Mouse (Mus musculus): Measurements from ENCODE around the gene Ret.

Ret gene

DNA sequence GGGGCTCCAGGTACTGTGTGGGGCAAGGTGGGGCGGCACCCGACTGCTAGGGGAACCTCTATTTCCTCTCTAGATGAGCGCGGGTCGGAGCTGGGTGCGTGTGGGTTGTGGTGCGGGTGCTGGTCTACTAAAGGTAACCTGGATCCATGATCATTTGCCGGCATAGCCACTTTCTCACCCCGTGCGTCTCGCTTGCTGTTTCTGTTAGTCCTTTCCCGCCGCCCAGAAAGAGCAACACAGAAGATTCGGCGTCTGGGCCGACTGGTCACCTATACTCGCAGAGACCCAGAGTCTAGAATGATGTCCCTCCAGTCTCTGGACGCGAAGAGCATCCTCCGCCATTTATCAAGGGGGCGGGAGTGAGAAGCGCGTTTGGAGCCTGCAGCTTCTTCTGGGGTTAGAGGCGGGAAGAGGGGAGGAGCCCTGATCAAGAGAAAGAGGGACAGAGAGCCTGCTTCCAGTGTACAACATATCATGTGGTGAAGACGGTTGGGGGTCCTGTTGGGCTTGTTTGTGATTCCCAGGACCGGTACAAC lies at the start of gene Ret:
Gene Ret, minus strand, starts transcription at position 279 of the 536 bp plus-strand sequence.
- no peak for DNase-seq (ENCODE audit: low read depth, low spot score)

DNA sequence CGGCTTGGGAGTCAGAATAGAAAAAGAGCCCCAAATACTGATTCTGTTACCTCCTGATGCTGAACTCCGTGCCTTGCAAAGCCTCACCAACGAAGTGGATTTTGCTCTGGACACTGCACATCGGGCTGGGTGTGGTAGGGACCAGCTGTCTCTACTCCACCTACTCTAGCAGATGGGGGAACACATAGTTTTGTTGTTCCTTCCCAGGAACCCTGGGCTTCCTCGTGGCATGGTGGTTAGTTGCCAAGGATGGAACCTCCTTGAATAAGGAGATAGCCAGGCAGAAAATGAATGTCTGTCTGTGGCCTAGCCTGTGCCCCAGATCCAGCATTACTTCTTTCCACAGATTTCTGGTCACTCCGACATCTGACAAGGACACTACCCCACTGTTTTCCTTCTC lies 49.6 kb upstream of the Ret start:
- DNase-seq (ENCODE audit: low read depth, low spot score), result no peak

DNA sequence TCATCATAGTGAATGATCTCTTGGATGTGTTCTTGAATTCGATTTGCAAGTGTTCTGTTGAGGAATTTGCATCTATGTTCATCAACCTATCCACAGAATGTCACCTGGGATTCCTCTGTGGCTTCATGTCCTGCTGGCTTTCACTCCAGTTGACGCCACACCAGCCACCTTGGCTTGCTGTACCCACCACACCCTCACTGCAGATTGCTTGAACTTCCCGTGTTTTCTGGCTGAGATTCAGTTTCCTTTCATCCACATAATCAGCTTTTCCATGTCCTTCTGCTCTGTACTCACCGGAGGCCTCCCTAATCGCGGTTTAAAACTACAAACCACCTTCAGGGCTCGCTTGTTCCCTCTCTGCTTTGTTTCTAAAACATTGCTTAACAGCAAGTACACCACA lies 46.6 kb upstream of the Ret start:
- DNase-seq (ENCODE audit: low read depth, low spot score), result no peak

DNA sequence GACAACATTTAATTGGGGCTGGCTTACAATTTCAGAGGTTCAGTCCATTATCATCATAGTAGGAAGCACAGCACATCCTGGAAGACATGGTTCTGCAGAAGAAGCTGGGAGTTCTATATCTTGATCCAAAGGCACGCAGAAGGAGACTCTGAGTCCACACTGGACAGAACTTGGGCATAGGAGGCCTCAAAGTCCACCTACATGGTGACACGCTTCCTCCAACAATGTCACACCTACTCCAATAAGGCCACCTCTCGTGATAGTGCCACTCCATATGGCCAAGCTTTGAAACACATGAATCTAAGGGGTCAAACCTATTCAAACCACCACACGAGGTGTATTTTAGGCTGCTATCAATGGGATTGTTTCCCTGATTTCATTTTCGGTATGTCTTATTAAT lies 45.4 kb upstream of the Ret start:
- no peak for DNase-seq (ENCODE audit: low read depth, low spot score)

DNA sequence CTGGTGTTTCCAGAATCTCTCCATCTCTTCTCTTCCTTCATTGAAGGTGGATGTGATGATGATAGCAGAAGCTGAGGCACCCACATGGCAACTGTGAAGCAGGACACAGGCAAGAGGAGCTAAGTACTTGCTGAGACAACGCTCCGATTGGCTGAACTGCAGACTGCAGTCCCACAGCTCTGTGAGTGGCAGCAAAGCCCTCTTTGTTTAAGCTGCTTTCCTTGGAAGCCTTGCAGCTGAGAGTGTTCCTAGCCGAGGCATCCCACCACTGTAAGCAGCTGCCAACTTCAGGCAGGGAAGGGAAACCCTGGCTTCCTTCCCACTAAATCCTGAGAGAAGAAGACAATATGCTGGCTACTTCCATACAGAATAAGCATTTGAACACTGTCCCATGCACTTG lies 28.6 kb upstream of the Ret start:
- no peak for DNase-seq (ENCODE audit: low read depth, low spot score)

DNA sequence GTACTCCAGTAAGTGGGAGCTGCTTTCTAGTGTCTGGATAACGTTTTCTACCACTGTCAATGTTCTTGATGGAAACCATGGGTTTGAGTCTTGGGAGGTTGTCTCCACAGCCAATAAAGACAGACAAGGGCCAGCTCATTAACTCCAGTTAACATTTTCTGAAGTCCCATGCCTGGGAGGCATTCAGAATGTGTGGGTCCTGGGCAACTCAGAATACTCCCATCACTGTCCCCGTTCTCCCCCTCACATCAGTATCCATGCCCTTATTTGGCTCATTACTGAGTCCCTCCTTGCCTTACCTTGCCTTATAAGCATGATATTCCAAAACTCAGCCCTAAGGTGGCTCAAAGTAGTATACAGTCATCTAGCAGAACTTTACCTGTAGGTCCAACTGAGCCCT lies 25.0 kb upstream of the Ret start:
- no peak for DNase-seq (ENCODE audit: low read depth, low spot score)

DNA sequence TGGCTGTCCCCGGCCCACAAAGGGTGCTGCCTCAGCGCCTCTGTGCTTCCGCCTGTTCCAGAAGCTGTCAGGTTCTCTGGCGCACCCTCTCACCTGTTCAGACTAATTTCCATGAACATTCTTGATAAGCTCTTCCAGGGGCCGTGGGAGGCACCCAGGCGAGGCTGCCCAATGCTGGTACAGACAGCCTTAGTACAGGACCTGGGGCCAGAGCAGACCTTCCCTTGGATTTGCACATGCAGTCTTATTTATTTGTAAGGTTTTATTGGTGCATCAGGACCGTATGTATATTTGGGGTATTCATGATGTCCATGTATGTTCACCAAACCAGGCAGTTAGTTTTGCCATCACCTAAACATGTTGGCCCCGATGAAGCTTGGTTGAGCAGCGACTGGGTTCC lies 18.2 kb upstream of the Ret start:
- no peak for DNase-seq (ENCODE audit: low read depth, low spot score)

DNA sequence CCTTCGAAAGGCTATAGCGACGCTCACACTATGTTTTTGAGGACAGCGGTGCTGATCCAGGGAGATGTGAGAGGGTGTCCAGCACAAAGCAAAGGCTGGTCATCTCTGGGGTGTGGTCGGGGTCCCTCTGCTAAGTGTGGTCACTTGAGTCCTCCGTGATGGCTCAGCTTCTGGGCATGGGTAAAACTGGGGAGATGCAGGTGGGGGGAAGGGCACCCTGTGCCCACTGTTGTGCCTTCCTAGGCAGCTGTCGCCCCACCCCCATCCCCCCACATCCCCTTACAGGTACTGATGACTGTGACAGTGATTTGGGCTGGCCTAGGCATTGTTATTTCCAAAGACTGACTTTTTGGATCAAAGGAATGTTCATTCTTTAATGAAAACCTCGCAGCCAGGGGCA lies 10.8 kb upstream of the Ret start:
- DNase-seq (ENCODE audit: low read depth, low spot score), result no peak

DNA sequence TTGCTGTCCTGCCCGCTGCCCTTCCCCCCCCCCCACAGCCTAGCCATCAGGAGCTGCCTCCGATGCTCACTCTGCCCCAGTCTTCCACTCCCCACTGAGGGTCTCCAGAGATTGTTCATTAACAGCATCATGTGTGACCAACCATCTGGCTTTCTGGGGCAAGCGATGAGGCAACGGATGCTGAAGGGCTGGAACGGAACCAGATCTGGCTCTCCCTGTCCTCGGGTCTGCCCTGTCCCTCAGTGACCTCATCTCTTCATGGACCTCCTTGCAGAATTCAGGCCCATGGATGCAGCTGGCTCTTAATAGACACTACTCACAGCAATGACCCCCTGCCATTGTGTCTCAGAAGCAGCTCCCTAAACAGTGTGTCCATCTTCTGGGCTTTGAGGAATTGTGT lies 8.9 kb upstream of the Ret start:
- no peak for DNase-seq (ENCODE audit: low read depth, low spot score)

DNA sequence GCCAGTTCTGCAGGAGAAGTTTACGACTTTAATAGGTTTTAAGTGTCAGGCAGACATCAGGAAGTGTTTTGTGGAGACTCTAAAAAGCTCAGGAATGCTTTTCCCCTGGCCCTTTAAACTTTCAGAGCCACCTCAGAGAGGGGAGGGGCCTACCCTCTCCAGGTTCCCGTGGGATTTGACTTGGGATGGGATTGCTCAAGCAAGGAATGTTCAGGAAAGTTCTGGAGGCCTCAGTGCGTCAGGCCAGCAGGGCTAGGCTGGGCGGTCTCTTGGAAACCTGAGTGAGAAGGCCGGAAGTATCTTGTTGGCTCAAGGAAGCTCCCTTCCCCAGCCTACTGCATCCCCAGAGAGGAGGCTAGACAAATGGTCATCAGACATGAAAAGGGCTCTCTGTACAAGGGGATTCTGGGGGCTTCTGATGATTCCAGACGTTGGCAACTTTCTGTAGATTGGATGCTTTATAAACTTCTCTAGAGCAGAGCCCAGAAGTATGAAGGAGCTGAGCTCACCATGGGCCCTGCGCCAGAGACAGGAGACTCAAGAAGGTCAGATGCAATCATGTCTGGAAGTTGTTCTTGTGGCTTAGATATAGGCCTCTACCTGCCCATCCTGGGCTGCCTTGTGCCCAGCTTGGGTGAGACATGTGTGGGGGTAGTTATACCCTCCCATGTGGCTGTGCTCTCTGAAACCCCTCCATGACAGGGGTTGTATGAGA lies 7.8 kb upstream of the Ret start:
- no peak for DNase-seq (ENCODE audit: low read depth, low spot score)

DNA sequence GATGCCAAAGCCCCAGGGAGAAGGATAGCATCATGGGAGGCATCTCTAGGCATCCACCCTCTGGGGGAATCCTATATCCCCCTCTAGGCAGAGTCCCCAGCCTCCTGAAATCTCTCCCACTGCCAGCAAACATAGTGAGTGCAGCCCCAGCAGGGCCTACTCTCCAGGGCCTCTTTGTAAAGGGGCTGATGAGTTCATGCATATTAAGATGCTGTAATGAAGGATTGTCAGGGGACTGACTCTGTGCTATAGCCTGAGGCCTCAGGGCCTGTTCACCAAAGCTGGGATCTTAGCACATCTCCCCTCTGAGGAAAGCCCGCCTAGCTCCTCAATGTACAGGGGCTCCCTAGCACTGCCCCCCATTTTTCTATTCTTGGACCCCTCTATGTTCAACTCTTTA lies 6.6 kb upstream of the Ret start:
- no peak for DNase-seq (ENCODE audit: low read depth, low spot score)

DNA sequence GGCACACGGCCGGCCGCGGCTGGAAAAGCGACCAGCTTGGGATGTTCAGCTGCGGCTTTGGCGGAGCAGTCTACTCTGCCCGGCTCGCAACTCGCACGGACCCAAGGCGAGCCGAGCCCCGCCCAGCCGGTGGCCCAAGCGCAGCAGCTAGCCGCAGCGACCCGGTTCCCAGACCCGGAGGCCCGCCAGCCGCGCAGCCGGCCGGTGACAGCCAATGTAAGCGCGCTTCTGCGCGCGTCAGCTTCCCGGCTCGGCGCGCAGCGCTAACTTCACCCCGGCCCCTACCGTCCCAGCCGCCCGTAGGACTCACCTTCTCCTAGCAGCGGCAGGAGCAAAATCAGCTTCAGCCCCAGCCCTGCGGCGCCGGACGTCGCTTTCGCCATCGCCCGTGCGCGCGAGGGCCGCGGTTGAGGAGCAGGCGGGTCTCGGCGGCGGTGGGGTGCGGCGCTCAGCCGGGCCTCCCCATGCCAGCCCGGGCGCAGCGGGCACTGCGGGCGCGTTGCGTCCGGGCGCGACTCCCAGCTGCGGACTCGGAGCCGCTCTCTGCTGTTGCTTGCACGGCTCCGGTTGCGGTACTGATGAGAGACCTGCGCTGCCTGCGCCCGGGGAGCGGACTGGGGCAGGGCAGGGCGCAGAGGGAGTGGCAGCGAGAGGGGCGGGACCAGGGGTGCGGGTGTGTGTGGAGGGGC lies 623 bp downstream of the Ret start:
- no peak for DNase-seq (ENCODE audit: low read depth, low spot score)

DNA sequence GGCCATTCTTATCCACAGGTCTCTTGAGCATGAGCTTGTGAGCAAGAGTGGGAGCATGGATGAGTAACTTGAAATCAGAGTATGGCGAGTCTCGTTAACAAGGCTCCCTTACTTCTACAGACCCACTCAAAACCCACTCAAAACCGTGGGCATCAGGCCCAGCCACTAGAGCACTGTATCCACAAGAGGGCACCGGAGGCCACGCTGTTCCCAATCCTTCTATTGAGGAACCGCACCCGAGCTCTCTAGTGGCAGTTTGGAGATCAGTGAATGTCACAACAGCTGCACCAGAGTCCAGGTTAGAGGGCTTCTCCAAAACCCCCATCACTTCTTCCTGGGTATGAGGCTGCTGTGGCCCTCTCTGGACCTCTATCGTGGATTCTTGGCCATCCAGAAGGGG lies 2.4 kb downstream of the Ret start:
- peak; percentile 15 for DNase-seq (ENCODE audit: low read depth, low spot score)

DNA sequence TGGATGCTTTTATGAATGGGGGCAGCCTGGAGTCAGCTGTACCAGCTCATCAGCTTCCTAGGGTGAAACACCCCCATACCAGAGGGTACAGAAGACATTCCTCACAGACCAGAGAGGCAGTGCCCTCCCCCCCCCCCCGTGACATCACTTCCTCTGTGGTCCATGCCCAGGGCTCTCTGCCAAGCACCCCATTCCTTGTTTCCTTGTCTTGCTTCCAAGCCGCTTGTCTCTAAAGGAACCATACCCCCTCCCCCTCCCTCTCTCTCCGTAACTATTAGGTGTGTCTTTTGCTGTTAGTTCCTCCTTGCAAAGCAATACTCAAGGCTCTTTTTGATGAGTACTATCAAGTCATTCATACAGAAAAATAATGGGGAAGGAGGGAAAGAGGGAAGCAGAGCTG lies 4.6 kb downstream of the Ret start:
- no peak for DNase-seq (ENCODE audit: low read depth, low spot score)

DNA sequence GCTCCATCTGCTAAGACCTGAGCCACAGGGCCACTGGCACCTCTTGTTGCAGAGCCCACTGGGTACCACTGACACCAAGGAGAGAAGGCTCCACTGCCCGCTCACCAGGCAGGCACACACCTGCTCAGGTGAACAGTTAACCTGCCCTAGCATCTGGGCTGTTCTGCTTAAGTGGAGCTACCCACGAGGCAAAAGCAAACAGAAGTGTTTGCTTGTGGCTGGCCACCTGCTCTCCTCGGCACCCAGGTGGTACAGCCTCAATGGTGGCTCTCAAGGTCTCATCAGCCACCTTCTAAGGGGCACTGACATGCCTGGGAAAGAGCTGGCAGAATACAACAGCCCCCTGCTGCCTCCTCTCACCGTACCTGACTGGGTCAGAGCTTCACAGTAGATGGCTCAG lies 5.3 kb downstream of the Ret start:
- DNase-seq (ENCODE audit: low read depth, low spot score), result no peak

DNA sequence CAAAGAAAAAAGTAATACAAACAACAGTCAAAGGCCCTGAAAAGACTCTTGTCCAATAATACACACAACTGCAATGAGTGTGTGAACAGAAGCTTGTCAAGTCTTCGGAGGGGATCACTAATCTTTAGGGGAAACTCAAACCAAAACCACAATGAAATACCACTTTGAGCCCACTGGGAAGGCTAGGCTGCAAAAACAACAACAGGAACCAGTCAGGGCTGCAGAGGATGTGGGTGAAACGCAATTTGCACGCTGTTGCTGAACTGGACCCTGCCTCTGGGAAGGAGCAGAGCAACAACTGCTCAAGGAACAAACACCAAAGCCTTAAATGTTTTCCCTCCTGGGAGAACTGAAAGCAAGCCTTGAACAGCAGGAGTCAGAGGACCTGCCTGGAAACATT lies 7.8 kb downstream of the Ret start:
- DNase-seq (ENCODE audit: low read depth, low spot score), result no peak

DNA sequence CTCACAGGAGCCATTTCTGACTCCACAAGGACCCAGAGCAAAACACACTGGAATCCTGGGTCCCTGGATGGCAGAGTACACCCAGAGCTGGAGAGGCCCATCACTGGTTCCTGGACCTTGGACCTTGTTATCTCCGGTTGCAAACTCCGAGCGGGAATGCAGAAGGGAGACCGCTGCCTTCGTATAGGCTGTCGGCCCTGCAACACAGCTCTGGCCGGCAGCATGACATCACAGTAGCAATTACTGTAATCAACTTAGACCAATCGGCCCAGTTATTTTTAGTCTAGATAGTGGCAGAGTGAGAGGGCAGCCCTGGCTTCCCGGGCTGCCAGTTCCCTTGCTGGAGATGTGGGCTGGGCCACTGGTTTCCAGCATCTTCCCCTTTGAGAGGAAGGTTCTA lies 8.9 kb downstream of the Ret start:
- DNase-seq (ENCODE audit: low read depth, low spot score), result no peak

DNA sequence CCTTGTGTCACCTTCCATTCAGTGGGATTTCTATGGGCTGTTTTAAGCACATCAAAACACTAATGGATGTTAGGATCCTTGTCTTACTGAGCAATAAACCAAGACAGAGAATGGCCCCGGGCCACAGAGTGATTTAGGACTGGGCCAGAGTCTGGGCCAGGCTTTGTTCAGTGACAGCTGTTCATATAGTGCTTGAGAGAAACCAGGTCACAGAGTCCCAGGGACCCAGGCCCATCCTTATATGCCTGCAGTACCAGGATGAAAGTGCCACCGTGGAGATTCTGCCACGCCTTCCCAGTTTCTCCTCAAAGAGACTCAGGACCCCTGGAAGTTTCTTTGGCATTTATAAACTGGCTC lies 10.3 kb downstream of the Ret start:
- DNase-seq (ENCODE audit: low read depth, low spot score), result no peak

DNA sequence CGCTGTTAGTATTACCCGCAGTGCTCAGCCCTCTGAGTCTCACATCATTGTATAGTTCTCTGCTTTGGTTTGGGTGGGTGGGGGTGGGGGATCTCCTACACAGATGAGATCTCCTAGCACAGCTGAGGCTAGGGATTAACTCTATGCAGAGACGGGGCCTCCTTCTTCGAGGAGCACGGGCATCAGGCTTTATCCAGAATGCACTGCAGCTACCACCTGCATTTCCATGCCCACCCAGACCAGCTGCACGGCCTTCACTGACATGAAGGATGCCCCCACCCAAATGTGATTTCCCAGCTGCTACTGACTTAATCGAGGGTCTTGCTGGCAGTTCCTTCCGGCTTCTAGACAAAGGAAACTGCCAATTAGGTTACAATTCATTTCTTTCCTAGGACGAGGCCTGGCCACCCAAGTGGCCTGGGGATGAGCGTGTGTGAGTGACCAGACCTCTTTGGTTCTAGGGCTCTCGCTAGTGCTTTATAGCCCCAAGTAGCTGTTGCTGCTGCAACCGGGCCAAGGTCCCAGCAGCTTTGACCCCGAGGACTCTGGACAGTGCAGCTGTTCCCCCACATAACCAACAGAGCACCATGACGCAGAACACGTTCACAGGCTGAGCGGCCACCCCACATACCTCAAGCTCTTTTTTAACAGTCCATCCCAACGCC lies 10.8 kb downstream of the Ret start:
- no peak for DNase-seq (ENCODE audit: low read depth, low spot score)

DNA sequence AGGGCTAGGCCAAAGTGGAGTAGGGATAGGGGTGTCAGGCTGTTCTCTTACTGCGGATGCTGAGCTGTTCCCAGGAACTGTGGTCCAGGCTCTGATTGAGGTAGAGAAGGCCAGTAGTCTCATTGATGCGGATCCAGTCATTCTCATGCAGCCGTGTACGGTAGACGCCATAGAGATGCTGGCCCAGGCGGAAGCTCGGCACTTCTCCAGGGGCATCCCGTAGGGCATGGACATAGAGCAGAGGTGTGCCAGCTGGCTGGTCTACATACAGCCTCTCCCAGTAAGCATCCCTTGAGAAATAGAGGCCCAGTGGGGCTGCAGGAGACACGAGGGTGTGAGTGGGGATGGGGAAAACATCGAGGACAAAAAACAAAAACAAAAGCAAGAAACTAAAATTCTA lies 13.4 kb downstream of the Ret start:
- DNase-seq (ENCODE audit: low read depth, low spot score), result no peak

DNA sequence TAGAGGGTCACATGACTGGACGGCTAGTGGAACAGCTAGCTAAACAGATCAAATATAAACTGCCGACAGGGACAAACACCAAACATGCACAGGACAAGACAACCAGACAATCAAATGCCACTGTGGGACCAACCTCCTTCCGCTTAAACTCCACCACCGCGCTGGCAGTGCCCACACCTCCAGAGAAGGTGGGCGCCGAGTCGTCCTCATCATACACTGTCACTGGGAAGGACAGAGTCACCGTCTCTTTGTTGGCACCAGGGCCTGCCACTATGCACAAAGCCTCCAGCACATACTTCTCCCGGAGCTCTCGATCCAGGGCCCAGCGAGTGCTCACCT lies 17.5 kb downstream of the Ret start:
- no peak for DNase-seq (ENCODE audit: low read depth, low spot score)

DNA sequence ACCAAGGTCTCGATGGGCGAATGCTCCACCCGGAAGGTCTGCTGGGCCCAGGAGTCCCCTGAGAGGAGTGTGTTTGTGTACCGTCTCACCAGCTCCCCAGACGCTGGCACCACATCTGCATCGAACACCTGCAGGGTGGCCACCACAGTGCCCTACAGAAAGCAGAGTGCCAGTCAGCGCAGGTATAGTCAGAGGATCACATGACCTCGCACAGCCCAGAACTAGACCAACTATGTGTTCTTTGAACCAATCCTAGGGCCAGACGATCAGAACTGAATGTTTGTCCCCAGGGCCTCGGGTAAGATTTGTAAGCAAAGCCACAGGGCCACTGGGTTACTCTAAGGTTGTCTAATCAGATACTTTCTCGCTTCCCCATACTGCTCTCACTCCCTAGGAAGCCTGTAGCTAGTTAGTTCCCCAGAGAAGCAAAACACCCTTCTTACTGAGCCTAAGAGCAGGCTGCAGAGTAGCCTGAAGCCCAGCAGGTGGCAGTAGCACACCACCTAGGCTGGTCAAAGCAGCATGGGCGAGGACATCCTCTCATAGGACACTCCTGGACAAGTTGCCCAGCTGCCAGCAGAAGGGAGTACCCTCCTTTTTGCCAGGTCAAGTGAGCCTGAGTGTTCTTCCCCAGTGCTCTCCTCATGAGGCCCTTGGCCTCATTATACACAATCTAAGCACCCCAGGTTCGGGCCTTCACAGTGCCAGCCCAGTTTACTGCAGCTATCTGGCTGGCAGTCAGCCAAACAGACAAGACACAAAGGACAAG lies 18.0 kb downstream of the Ret start:
- peak; percentile 87 for DNase-seq (ENCODE audit: low read depth, low spot score)

All from A20 (cell line).